Mouse (Mus musculus): ENCODE results near the gene Ncor1. TPM values are rescaled to one million over a fixed set of nuclear protein-coding genes. Genes with fewer than 3 reads are reported as not detected.

Ncor1 gene
- polyA plus RNA-seq, 1 experiment from 2014 or later: 72.0 TPM

DNA sequence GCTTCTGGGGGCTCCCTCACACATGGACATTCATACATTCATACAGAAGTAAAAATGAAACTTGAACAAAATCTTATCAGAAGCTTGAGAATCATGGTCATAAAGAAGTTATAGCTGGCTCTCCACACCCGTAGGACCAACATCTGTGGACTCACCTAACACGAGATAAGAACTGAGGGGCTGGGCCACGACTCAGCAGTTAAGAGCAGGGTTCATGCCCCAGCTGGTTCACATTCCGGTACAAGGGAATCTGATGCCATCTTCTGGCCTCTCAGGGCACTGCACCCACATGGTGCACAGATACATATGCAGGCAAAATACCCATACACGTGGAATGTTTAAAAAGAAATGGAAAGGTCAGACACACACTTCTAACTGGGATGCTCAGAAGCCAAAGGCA lies 180.3 kb downstream of the Ncor1 start:
- no peaks in the 10 kb centered on the region for H3K36me3 ChIP-seq (ENCODE audit: control insufficient read depth, insufficient read depth)
- no peaks in the 10 kb centered on the region for H3K27me3 ChIP-seq (ENCODE audit: control insufficient read depth, insufficient read depth, low read length)
- no peak for ATAC-seq (replicated peaks; ENCODE audit: extremely low read depth, insufficient read depth, low FRiP score)
- 12% methylated on average over 5 of the region's 5 CpGs for WGBS
- 0 out of 2 replicates have a peak, but pooled peaks cover 3% of the 10 kb centered on the region for H3K9me3 ChIP-seq (replicated peaks; ENCODE audit: control insufficient read depth, low read length)
- no peak overlapping the region for H3K27ac ChIP-seq (ENCODE audit: low read length)
- no peak overlapping the region for H3K4me3 ChIP-seq (ENCODE audit: low read length)
- no peak overlapping the region for H3K9ac ChIP-seq (ENCODE audit: low read length)
- no peak overlapping the region for H3K4me2 ChIP-seq (ENCODE audit: low read depth, low read length)
- H3K4me1 ChIP-seq (ENCODE audit: control insufficient read depth, insufficient read depth, low read length): peaks cover 8% of the 10 kb centered on the region

DNA sequence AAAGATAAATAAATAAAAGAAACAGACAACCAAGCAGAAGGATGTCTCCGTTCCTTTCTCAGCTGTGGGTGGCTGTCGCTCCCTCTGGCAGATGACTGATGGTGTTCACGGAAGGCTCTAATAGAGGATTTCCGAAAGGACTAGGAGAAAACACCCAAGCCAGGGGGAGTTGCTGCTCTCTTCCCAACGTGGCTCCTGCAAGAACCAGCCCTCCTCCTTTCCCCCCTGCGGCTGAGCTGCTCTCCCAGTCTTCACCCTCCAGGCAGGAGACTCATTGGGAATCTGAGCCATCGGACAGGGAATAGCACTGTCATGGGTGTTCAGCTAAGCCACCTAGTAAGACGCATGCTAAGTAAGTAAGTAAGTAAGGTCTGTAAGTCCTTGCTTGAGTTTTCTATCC lies 181.3 kb downstream of the Ncor1 start:
- 50% methylated on average over 8 of the region's 8 CpGs for WGBS
- ATAC-seq (replicated peaks; ENCODE audit: extremely low read depth, insufficient read depth, low FRiP score): no peak
- H3K4me3 ChIP-seq (ENCODE audit: low read length): no peak overlapping the region

DNA sequence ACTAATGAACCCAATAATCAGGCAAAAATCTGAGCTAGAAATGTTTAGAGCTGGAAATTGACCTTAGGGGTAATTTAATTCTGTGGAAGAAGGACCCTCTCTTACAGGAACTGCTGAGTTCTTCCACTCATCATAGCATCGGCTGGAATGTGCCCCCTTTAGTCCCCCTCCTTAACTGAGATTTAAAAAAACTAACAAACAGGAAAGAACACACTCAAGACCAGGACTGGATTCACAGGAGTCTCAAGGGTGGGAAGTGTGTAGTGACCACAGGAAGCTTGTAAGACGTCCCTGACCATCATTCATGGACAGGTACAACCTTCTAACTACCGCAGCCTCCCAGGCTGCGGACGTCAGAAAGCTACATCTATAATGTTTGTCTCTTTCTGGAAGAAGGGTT lies 187.5 kb downstream of the Ncor1 start:
- WGBS: 57% methylated on average over 5 of the region's 5 CpGs
- Histone ChIP-seq H3K27ac (ENCODE audit: low read length) (no peak overlapping the region), H3K36me3 (ENCODE audit: control insufficient read depth, insufficient read depth) (no peaks in the 10 kb centered on the region), H3K4me3 (ENCODE audit: low read length) (no peak overlapping the region), H3K4me1 (ENCODE audit: control insufficient read depth, insufficient read depth, low read length) (no peaks in the 10 kb centered on the region), H3K27me3 (ENCODE audit: control insufficient read depth, insufficient read depth, low read length) (no peaks in the 10 kb centered on the region), H3K9me3 (replicated peaks; ENCODE audit: control insufficient read depth, low read length) (no peaks in the 10 kb centered on the region), H3K9ac (ENCODE audit: low read length) (no peak overlapping the region), H3K4me2 (ENCODE audit: low read depth, low read length) (no peak overlapping the region)
- ATAC-seq (replicated peaks; ENCODE audit: extremely low read depth, insufficient read depth, low FRiP score): no peak

More for the DNA sequence above, 181.3 kb downstream of the Ncor1 start:
- Histone ChIP-seq H3K27ac (ENCODE audit: low read length) (no peak overlapping the region), H3K9me3 (replicated peaks; ENCODE audit: control insufficient read depth, low read length) (0 out of 2 replicates have a peak, but pooled peaks cover 3% of the 10 kb centered on the region), H3K4me2 (ENCODE audit: low read depth, low read length) (no peak overlapping the region), H3K27me3 (ENCODE audit: control insufficient read depth, insufficient read depth, low read length) (no peaks in the 10 kb centered on the region), H3K4me1 (ENCODE audit: control insufficient read depth, insufficient read depth, low read length) (peaks cover 6% of the 10 kb centered on the region), H3K9ac (ENCODE audit: low read length) (no peak overlapping the region), H3K36me3 (ENCODE audit: control insufficient read depth, insufficient read depth) (no peaks in the 10 kb centered on the region)

DNA sequence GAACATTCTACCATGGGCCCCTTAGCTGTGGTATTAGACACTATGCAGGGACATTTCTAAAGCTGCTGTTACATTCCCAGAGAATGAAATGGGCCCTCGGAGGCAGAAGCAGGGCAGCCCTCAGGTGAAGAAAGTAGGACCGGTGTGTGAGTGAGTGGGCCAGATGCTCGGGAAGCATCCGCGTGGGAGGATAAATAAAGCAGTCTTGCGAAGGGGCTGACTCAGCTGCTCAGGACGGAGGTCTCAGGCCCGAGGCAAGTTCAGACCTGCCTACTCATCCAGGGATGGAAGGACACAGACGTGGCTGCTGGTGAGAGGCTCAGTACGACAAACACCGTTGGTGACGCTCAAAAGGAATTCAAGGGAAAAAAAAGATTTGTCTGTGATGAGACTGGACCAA lies 189.2 kb downstream of the Ncor1 start:
- H3K36me3 ChIP-seq (ENCODE audit: control insufficient read depth, insufficient read depth): no peaks in the 10 kb centered on the region
- WGBS: 65% methylated on average over 12 of the region's 12 CpGs
- no peak for ATAC-seq (replicated peaks; ENCODE audit: extremely low read depth, insufficient read depth, low FRiP score)

DNA sequence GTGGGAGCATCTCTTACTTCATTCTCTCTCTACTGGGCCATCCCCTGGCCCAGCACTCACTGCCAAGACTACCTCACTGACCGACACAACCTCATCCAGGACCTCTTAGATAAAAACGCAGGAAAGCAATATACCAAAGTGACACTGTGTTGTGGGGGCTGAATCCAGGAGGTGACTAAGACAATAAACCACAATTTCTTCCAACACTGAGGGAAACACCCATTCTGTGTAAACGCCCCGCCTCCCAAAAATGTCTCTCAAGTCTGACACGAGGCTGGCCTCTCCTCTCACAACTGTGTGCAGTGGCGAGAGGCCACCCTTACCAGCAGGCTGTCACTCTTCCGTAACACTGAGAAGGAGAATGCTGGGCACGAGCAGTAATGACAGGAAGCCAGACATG lies 190.0 kb downstream of the Ncor1 start:
- Histone ChIP-seq H3K27ac (ENCODE audit: low read length) (no peak overlapping the region), H3K4me2 (ENCODE audit: low read depth, low read length) (no peak overlapping the region), H3K27me3 (ENCODE audit: control insufficient read depth, insufficient read depth, low read length) (no peaks in the 10 kb centered on the region), H3K4me3 (ENCODE audit: low read length) (no peak overlapping the region), H3K9me3 (replicated peaks; ENCODE audit: control insufficient read depth, low read length) (no peaks in the 10 kb centered on the region), H3K36me3 (ENCODE audit: control insufficient read depth, insufficient read depth) (no peaks in the 10 kb centered on the region), H3K4me1 (ENCODE audit: control insufficient read depth, insufficient read depth, low read length) (no peaks in the 10 kb centered on the region), H3K9ac (ENCODE audit: low read length) (no peak overlapping the region)
- 74% methylated on average over 8 of the region's 8 CpGs for WGBS
- ATAC-seq (replicated peaks; ENCODE audit: extremely low read depth, insufficient read depth, low FRiP score): no peak

More for the DNA sequence above, 189.2 kb downstream of the Ncor1 start:
- Histone ChIP-seq H3K9me3 (replicated peaks; ENCODE audit: control insufficient read depth, low read length) (no peaks in the 10 kb centered on the region), H3K9ac (ENCODE audit: low read length) (no peak overlapping the region), H3K4me3 (ENCODE audit: low read length) (no peak overlapping the region), H3K4me1 (ENCODE audit: control insufficient read depth, insufficient read depth, low read length) (no peaks in the 10 kb centered on the region), H3K27ac (ENCODE audit: low read length) (no peak overlapping the region), H3K27me3 (ENCODE audit: control insufficient read depth, insufficient read depth, low read length) (no peaks in the 10 kb centered on the region), H3K4me2 (ENCODE audit: low read depth, low read length) (no peak overlapping the region)

DNA sequence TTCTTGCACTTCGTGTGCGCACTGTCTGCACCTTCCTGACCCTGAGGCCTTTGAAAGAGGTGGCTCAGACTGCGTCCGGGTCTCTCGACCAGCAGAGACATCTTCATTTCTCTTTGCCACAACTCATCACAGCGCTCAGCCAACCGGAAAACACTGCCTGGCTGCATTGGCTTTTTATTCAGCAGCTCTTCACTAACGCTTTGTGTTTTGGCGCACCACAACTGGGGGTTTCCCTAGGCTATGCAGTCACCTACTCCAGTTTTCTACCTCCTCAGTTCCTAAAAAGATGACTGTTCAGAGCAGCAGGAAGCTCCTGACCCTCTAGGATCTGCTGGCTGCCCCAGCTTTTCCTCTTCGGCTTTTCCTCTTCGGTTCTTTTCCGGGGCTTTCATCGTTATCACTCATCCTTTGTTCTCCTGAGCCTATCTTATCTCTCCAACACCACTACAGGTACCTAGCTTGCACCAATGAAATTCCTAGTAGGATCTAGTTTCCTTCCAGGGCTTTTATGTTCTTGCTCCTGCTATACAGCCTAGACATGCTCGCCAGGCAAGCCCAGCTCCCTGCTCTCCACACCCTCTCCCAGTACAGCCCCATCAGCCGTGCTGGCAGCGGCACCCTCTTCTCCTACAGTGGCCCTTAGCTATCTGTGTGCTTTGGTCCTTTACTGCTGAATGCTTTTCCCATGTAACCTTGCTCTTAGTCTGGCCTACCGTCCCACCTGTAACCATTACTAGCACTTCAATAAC lies 191.7 kb downstream of the Ncor1 start:
- Histone ChIP-seq H3K9ac (ENCODE audit: low read length) (no peak overlapping the region), H3K27me3 (ENCODE audit: control insufficient read depth, insufficient read depth, low read length) (no peaks in the 10 kb centered on the region), H3K9me3 (replicated peaks; ENCODE audit: control insufficient read depth, low read length) (no peaks in the 10 kb centered on the region), H3K4me2 (ENCODE audit: low read depth, low read length) (no peak overlapping the region), H3K4me1 (ENCODE audit: control insufficient read depth, insufficient read depth, low read length) (no peaks in the 10 kb centered on the region), H3K27ac (ENCODE audit: low read length) (no peak overlapping the region), H3K36me3 (ENCODE audit: control insufficient read depth, insufficient read depth) (no peaks in the 10 kb centered on the region), H3K4me3 (ENCODE audit: low read length) (no peak overlapping the region)
- 52% methylated on average over 17 of the region's 17 CpGs for WGBS
- ATAC-seq (replicated peaks; ENCODE audit: extremely low read depth, insufficient read depth, low FRiP score): no peak

Other genes with a start within 250 kb of the Ncor1 start
- 1.5 and 1.6 TPM in 2 replicates for gene Adora2b, start 209.6 kb downstream of the Ncor1 start, polyA plus RNA-seq (2015; fragmentation: Nextera tagmentation; extraction: Ambion mirVana)
- 16.6 and 20.0 TPM in 2 replicates for gene Zswim7, start 177.2 kb downstream of the Ncor1 start, polyA plus RNA-seq (2015; fragmentation: Nextera tagmentation; extraction: Ambion mirVana)
- gene Ttc19, start 177.1 kb downstream of the Ncor1 start, polyA plus RNA-seq (2015; fragmentation: Nextera tagmentation; extraction: Ambion mirVana): 18.9 and 19.7 TPM in 2 replicates
- 6.3 and 7.2 TPM in 2 replicates for gene Pigl, start 81 bp downstream of the Ncor1 start, polyA plus RNA-seq (2015; fragmentation: Nextera tagmentation; extraction: Ambion mirVana)
- gene Cenpv, start 80.7 kb upstream of the Ncor1 start, polyA plus RNA-seq (2015; fragmentation: Nextera tagmentation; extraction: Ambion mirVana): 18.0 and 21.4 TPM in 2 replicates
- gene Ubb, start 92.6 kb upstream of the Ncor1 start, polyA plus RNA-seq (2015; fragmentation: Nextera tagmentation; extraction: Ambion mirVana): 2,482 and 2,483 TPM in 2 replicates
- 6.1 and 6.8 TPM in 2 replicates for gene Trpv2, start 115.9 kb upstream of the Ncor1 start, polyA plus RNA-seq (2015; fragmentation: Nextera tagmentation; extraction: Ambion mirVana)
- gene Lrrc75a, start 190.0 kb upstream of the Ncor1 start, polyA plus RNA-seq (2015; fragmentation: Nextera tagmentation; extraction: Ambion mirVana): 11.4 and 15.2 TPM in 2 replicates
- gene Mmgt2, start 190.1 kb upstream of the Ncor1 start, polyA plus RNA-seq (2015; fragmentation: Nextera tagmentation; extraction: Ambion mirVana): 48.8 and 49.0 TPM in 2 replicates

All from heart, embryonic 16.5 days (tissue).